Mouse (Mus musculus) cerebellum, adult 9-11 months (tissue): ENCODE measurements around the gene Arrdc2.
"Not testable (repeated sequence)": the region's sequence is repeated elsewhere in the genome, so short reads cannot be mapped to it uniquely, and the experiment has no call there.

Experiments
- DNase-seq: peaks from one replicate; pipeline ENCODE4 v3.0.0; 2022

Arrdc2 gene

GRCm38 (mm10) chr8:70838654-70839407 is 689 bp downstream of the Arrdc2 start:
- peak; percentile 74 for DNase-seq

GRCm38 (mm10) chr8:70836666-70837065 is 2.9 kb downstream of the Arrdc2 start:
- peak; percentile 35 for DNase-seq

GRCm38 (mm10) chr8:70834071-70834470 is 5.4 kb downstream of the Arrdc2 start:
- DNase-seq = no peak

- DNase-seq = peak; percentile 47
Observed at GRCm38 (mm10) chr8:70833520-70833919, 6.0 kb downstream of the Arrdc2 start.

GRCm38 (mm10) chr8:70833018-70833482 is 6.5 kb downstream of the Arrdc2 start:
- DNase-seq = no peak

- no peak for DNase-seq
Observed at GRCm38 (mm10) chr8:70832371-70832770, 7.1 kb downstream of the Arrdc2 start.

GRCm38 (mm10) chr8:70831517-70831916 is 8.0 kb downstream of the Arrdc2 start:
- DNase-seq = no peak

- DNase-seq = no peak
Observed at GRCm38 (mm10) chr8:70827796-70828195, 11.7 kb downstream of the Arrdc2 start.

GRCm38 (mm10) chr8:70827010-70827409 is 12.5 kb downstream of the Arrdc2 start:
- no peak for DNase-seq

- no peak for DNase-seq
Observed at GRCm38 (mm10) chr8:70825816-70826215, 13.7 kb downstream of the Arrdc2 start.

- no peak for DNase-seq
Observed at GRCm38 (mm10) chr8:70823802-70824201, 15.7 kb downstream of the Arrdc2 start.

GRCm38 (mm10) chr8:70822594-70822993 is 16.9 kb downstream of the Arrdc2 start:
- DNase-seq = not testable (repeated sequence)

- no peak for DNase-seq
Observed at GRCm38 (mm10) chr8:70821992-70822391, 17.5 kb downstream of the Arrdc2 start.

GRCm38 (mm10) chr8:70821399-70821962 is 18.0 kb downstream of the Arrdc2 start:
- no peak for DNase-seq

GRCm38 (mm10) chr8:70820101-70820935 is 19.2 kb downstream of the Arrdc2 start:
- no peak for DNase-seq

GRCm38 (mm10) chr8:70816679-70817078 is 22.8 kb downstream of the Arrdc2 start:
- no peak for DNase-seq

GRCm38 (mm10) chr8:70812885-70813284 is 26.6 kb downstream of the Arrdc2 start:
- DNase-seq = no peak

- no peak for DNase-seq
Observed at GRCm38 (mm10) chr8:70812055-70812454, 27.5 kb downstream of the Arrdc2 start.

- no peak for DNase-seq
Observed at GRCm38 (mm10) chr8:70810962-70811680, 28.4 kb downstream of the Arrdc2 start.

- no peak for DNase-seq
Observed at GRCm38 (mm10) chr8:70808955-70809701, 30.4 kb downstream of the Arrdc2 start.

GRCm38 (mm10) chr8:70808239-70808638 is 31.3 kb downstream of the Arrdc2 start, which contains the start of gene Il12rb1:
Il12rb1 (plus strand) TSS chr8:70808449.
- DNase-seq = no peak

GRCm38 (mm10) chr8:70807304-70807703 is 32.2 kb downstream of the Arrdc2 start:
- peak; percentile 45 for DNase-seq
